8 mouse cellular contexts compared by ENCODE assay signal in the genomic region with DNA sequence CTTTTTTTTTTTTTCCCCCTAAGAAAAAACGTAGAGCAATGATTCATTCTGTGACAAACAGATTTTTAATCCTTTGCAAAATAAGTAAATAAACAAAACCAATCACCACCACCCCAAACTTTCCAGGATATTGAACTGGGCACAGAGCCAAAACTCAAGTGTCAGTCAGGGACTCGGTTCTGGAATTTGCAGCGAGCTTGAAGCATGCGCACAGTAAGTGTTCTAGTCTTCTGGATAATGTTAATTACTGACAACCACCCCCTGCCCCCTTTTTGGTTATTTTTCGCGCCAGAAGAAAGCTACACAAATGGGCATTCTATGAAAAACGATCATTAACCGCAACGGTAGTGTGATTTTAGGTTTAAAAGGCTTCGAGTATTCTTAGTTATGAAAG. TPM values are rescaled to one million over a fixed set of nuclear protein-coding genes. Genes with fewer than 3 reads are reported as not detected.
DNase-seq lines count a peak whose midpoint lies in the region; ATAC-seq and TF ChIP-seq lines count a peak whose summit lies in the region.

No protein-coding gene starts in this region.

- H3K4me3 ChIP-seq in heart, embryonic 11.5 days (ENCODE audit: low read depth, low read length) = peak overlapping the region; percentile 83
- H3K4me3 ChIP-seq in bone marrow macrophage, adult 2 months (ENCODE audit: insufficient read depth, low read length) = peak overlapping the region; percentile 98
- peak overlapping the region; percentile 92 for H3K4me3 ChIP-seq in hindbrain, embryonic 12.5 days
- peak overlapping the region; percentile 92 for H3K4me3 ChIP-seq in liver, embryonic 15.5 days (replicated peaks)

- H3K27ac ChIP-seq in heart, embryonic 11.5 days (ENCODE audit: low read depth, low read length) = peak overlapping the region; percentile 98
- H3K27ac ChIP-seq in bone marrow macrophage, adult 2 months (ENCODE audit: insufficient read depth, low read depth, low read length) = peak overlapping the region; percentile 85
- H3K27ac ChIP-seq in hindbrain, embryonic 12.5 days = peak overlapping the region; percentile 97
- peak overlapping the region; percentile 95 for H3K27ac ChIP-seq in liver, embryonic 15.5 days (replicated peaks)

- no peaks in the 10 kb centered on the region for H3K27me3 ChIP-seq in heart, embryonic 11.5 days (ENCODE audit: control insufficient read depth, insufficient read depth, low read length)
- H3K27me3 ChIP-seq in hindbrain, embryonic 12.5 days = no peaks in the 10 kb centered on the region
- H3K27me3 ChIP-seq in liver, embryonic 15.5 days = no peaks in the 10 kb centered on the region

- no peak for ATAC-seq in heart, embryonic 11.5 days (replicated peaks; ENCODE audit: insufficient number of reproducible peaks, low FRiP score, low TSS enrichment)
- no peak for ATAC-seq in hindbrain, embryonic 12.5 days (ENCODE audit: low FRiP score)
- ATAC-seq in liver, embryonic 15.5 days (ENCODE audit: insufficient read depth) = no peak

- DNase-seq in heart, adult 11 months = no peak
- peak; percentile 55 for DNase-seq in 416B (ENCODE audit: low read depth)
- peak; percentile 70 for DNase-seq in retina, postnatal 1 day
- DNase-seq in cerebellum, adult 11 months = no peak

- peaks cover 18% of the 10 kb centered on the region for H3K4me1 ChIP-seq in heart, embryonic 11.5 days (ENCODE audit: control insufficient read depth, insufficient read depth, low read length)
- peaks cover 15% of the 10 kb centered on the region for H3K4me1 ChIP-seq in bone marrow macrophage, adult 2 months (ENCODE audit: control insufficient read depth, insufficient read depth, low read length)
- H3K4me1 ChIP-seq in hindbrain, embryonic 12.5 days = peaks cover 33% of the 10 kb centered on the region
- peaks cover 43% of the 10 kb centered on the region for H3K4me1 ChIP-seq in liver, embryonic 15.5 days (replicated peaks)

- WGBS in heart, embryonic 11.5 days (ENCODE audit: insufficient replicate concordance) = under 1% methylated on average over 10 of the region's 10 CpGs
- under 1% methylated on average over 10 of the region's 10 CpGs for WGBS in hindbrain, embryonic 12.5 days
- 2% methylated on average over 10 of the region's 10 CpGs for WGBS in liver, embryonic 15.5 days (ENCODE audit: insufficient replicate concordance)

- no peaks in the 10 kb centered on the region for H3K9me3 ChIP-seq in heart, embryonic 11.5 days (replicated peaks; ENCODE audit: control insufficient read depth, low read length)
- H3K9me3 ChIP-seq in hindbrain, embryonic 12.5 days (replicated peaks) = no peaks in the 10 kb centered on the region
- H3K9me3 ChIP-seq in liver, embryonic 15.5 days (replicated peaks) = no peaks in the 10 kb centered on the region

- no peaks in the 10 kb centered on the region; the same call in 1 of the 2 replicates for H3K36me3 ChIP-seq in heart, embryonic 11.5 days (ENCODE audit: control insufficient read depth, insufficient read depth, low read length)
- H3K36me3 ChIP-seq in hindbrain, embryonic 12.5 days = no peaks in the 10 kb centered on the region
- H3K36me3 ChIP-seq in liver, embryonic 15.5 days (replicated peaks) = 0 out of 2 replicates have a peak, but pooled peaks cover 8% of the 10 kb centered on the region

- H3K9ac ChIP-seq in heart, embryonic 11.5 days (ENCODE audit: low read depth, low read length) = peak overlapping the region; percentile 73
- peak overlapping the region; percentile 87 for H3K9ac ChIP-seq in hindbrain, embryonic 12.5 days
- peak overlapping the region; percentile 88 for H3K9ac ChIP-seq in liver, embryonic 15.5 days

- TF ChIP-seq CTCF in bone marrow macrophage, adult 2 months (IDR thresholded peaks at IDR 0.05; ENCODE audit: low read depth, low read length) = no peak

- peak overlapping the region; percentile 80 for H3K4me2 ChIP-seq in heart, embryonic 11.5 days
- H3K4me2 ChIP-seq in hindbrain, embryonic 12.5 days (replicated peaks) = peak overlapping the region; percentile 94
- H3K4me2 ChIP-seq in liver, embryonic 15.5 days = peak overlapping the region; percentile 99

- TF ChIP-seq POLR2A in bone marrow macrophage, adult 2 months (IDR thresholded peaks at IDR 0.05; ENCODE audit: borderline replicate concordance, low read depth, low read length) = no peak

RNA-seq across cellular contexts. Expression of a gene that starts 0.5 kb away (rescaled TPM):
- 8.5 and 9.7 TPM in 2 replicates for polyA plus RNA-seq in heart, embryonic 11.5 days (2014; fragmentation: Nextera tagmentation; extraction: Ambion mirVana)
- 28.9 and 31.0 TPM in 2 replicates for polyA plus RNA-seq in bone marrow macrophage, adult 2 months (2012; ENCODE audit: insufficient read depth, insufficient read length, missing spikeins)
- polyA plus RNA-seq in hindbrain, embryonic 12.5 days (2016; fragmentation: Nextera tagmentation; extraction: Ambion mirVana) = 12.7 and 14.6 TPM in 2 replicates
- polyA plus RNA-seq in liver, embryonic 15.5 days (2015; fragmentation: Nextera tagmentation; extraction: Ambion mirVana) = 3.3 and 3.4 TPM in 2 replicates

Comparison
In these comparisons a context has a peak if more than half of its experiments do, and no peak if none do; other contexts are left out.
1. DNase-seq: peak in 416B (single experiment) and retina, postnatal 1 day (single experiment); none in heart, adult 11 months (single experiment) and cerebellum, adult 11 months (single experiment).
2. Peak in every context shown above with its lines, with median percentiles within 50 percentile points of each other: H3K27ac ChIP-seq, H3K4me2 ChIP-seq, H3K4me3 ChIP-seq and H3K9ac ChIP-seq.